Mouse (Mus musculus) intestine, embryonic 16.5 days (tissue): ENCODE measurements at regions not wholly inside any gene's neighbourhood (a gene's known extent, or its start where the extent isn't known, plus 50 kb on each side); places are given as distances from the start of the nearest gene placed in this dataset.

Experiments used
- ATAC-seq: fragments of 200-750 bp; cut with Nextera tagmentation; 2 replicates; pipeline ENCODE4 v1.8.0; 2017; ENCODE audit warnings: moderate TSS enrichment, moderate library complexity
- H3K27ac ChIP-seq: fragments of 300-500 bp; sonication (generic); 2 replicates; pipeline ENCODE4 v1.5.1; 2014; ENCODE audit warnings: mild to moderate bottlenecking, low read length
- H3K27me3 ChIP-seq: fragments of 300-500 bp; sonication (generic); replicated peaks from 2 replicates; pipeline ENCODE4 v1.6.1; 2014; ENCODE audit warnings: low read length, control low read depth, mixed read lengths; ENCODE audit not compliant: control insufficient read depth, insufficient read depth
- H3K36me3 ChIP-seq: fragments of 300-500 bp; sonication (generic); 2 replicates; pipeline ENCODE4 v1.6.1; 2014; ENCODE audit warnings: low read length, control low read depth; ENCODE audit not compliant: control insufficient read depth, insufficient read depth
- H3K4me1 ChIP-seq: fragments of 300-500 bp; sonication (generic); 2 replicates; pipeline ENCODE4 v1.6.1; 2014; ENCODE audit warnings: low read length, control low read depth, mixed read lengths; ENCODE audit not compliant: control insufficient read depth, insufficient read depth
- H3K4me2 ChIP-seq: fragments of 300-500 bp; sonication (generic); 2 replicates; pipeline ENCODE4 v1.6.1; 2014; ENCODE audit warnings: low read depth, low read length, control low read depth
- H3K4me3 ChIP-seq: fragments of 300-500 bp; sonication (generic); 2 replicates; pipeline ENCODE4 v1.5.1; 2014; ENCODE audit warnings: mild to moderate bottlenecking, low read length
- H3K9ac ChIP-seq: fragments of 300-500 bp; sonication (generic); 2 replicates; pipeline ENCODE4 v1.6.1; 2014; ENCODE audit warnings: low read depth, low read length
- H3K9me3 ChIP-seq: fragments of 300-500 bp; sonication (generic); 2 replicates; pipeline ENCODE4 v1.6.1; 2016; ENCODE audit warnings: low read length, control low read depth; ENCODE audit not compliant: control insufficient read depth
- WGBS: fragments of 180-500 bp; shearing (Covaris S2); extraction: QIAGEN DNeasy Blood & Tissue Kit; methylation state at CpG from one replicate; pipeline ENCODE4 v1.1.7; 2014; 5-methylcytosine and 5-hydroxymethylcytosine counted together

GRCm38 (mm10) chr9:113524307-113524706, 183.8 kb downstream of the Pdcd6ip start:
- ATAC-seq = no peak
- H3K9ac ChIP-seq = no peak overlapping the region
- H3K4me3 ChIP-seq = no peak overlapping the region
- H3K36me3 ChIP-seq = no peaks in the 10 kb centered on the region
- no peaks in the 10 kb centered on the region for H3K9me3 ChIP-seq
- H3K27me3 ChIP-seq = no peaks in the 10 kb centered on the region
- no peak overlapping the region for H3K27ac ChIP-seq
- no peak overlapping the region for H3K4me2 ChIP-seq
- H3K4me1 ChIP-seq = no peaks in the 10 kb centered on the region
- WGBS = 69% methylated on average over 3 of the region's 3 CpGs

GRCm38 (mm10) chr9:113523173-113523572, 184.9 kb downstream of the Pdcd6ip start:
- no peak overlapping the region for H3K27ac ChIP-seq
- no peaks in the 10 kb centered on the region for H3K27me3 ChIP-seq
- H3K9me3 ChIP-seq = no peaks in the 10 kb centered on the region
- H3K9ac ChIP-seq = no peak overlapping the region
- no peak overlapping the region for H3K4me2 ChIP-seq
- H3K4me1 ChIP-seq = no peaks in the 10 kb centered on the region
- H3K4me3 ChIP-seq = no peak overlapping the region
- WGBS = 83% methylated on average over 2 of the region's 2 CpGs
- H3K36me3 ChIP-seq = no peaks in the 10 kb centered on the region
- ATAC-seq = no peak

GRCm38 (mm10) chr9:113519727-113520126, 188.3 kb downstream of the Pdcd6ip start:
- Histone ChIP-seq H3K4me3 (no peak overlapping the region), H3K27ac (no peak overlapping the region), H3K4me2 (no peak overlapping the region), H3K4me1 (no peaks in the 10 kb centered on the region), H3K9ac (no peak overlapping the region), H3K9me3 (no peaks in the 10 kb centered on the region), H3K36me3 (no peaks in the 10 kb centered on the region), H3K27me3 (no peaks in the 10 kb centered on the region)
- no peak for ATAC-seq
- 76% methylated on average over 10 of the region's 10 CpGs for WGBS

GRCm38 (mm10) chr9:113518482-113518881, 189.6 kb downstream of the Pdcd6ip start:
- Histone ChIP-seq H3K4me2 (no peak overlapping the region), H3K36me3 (no peaks in the 10 kb centered on the region), H3K9me3 (no peaks in the 10 kb centered on the region), H3K4me1 (no peaks in the 10 kb centered on the region), H3K9ac (no peak overlapping the region), H3K27me3 (no peaks in the 10 kb centered on the region), H3K27ac (no peak overlapping the region), H3K4me3 (no peak overlapping the region)
- ATAC-seq = no peak
- WGBS = 50% methylated on average over 3 of the region's 3 CpGs

- H3K4me1 ChIP-seq = no peaks in the 10 kb centered on the region
- no peaks in the 10 kb centered on the region for H3K36me3 ChIP-seq
- H3K27ac ChIP-seq = no peak overlapping the region
- no peak overlapping the region for H3K4me3 ChIP-seq
- no peak overlapping the region for H3K4me2 ChIP-seq
- 89% methylated on average over 6 of the region's 6 CpGs for WGBS
- no peak for ATAC-seq
- H3K9me3 ChIP-seq = no peaks in the 10 kb centered on the region
- H3K27me3 ChIP-seq = no peaks in the 10 kb centered on the region
- no peak overlapping the region for H3K9ac ChIP-seq
Observed at GRCm38 (mm10) chr9:113517756-113518155, 190.3 kb downstream of the Pdcd6ip start.

- Histone ChIP-seq H3K4me3 (no peak overlapping the region), H3K27me3 (no peaks in the 10 kb centered on the region), H3K36me3 (no peaks in the 10 kb centered on the region), H3K4me2 (no peak overlapping the region), H3K9me3 (no peaks in the 10 kb centered on the region), H3K27ac (no peak overlapping the region), H3K9ac (no peak overlapping the region), H3K4me1 (no peaks in the 10 kb centered on the region)
- ATAC-seq = no peak
- WGBS = 75% methylated on average over 6 of the region's 6 CpGs
Observed at GRCm38 (mm10) chr9:113515703-113516020, 192.4 kb downstream of the Pdcd6ip start.

GRCm38 (mm10) chr9:113514846-113515702, 193.0 kb downstream of the Pdcd6ip start:
- Histone ChIP-seq H3K27ac (no peak overlapping the region), H3K4me2 (no peak overlapping the region), H3K4me3 (no peak overlapping the region), H3K27me3 (no peaks in the 10 kb centered on the region), H3K9me3 (no peaks in the 10 kb centered on the region), H3K9ac (no peak overlapping the region), H3K4me1 (no peaks in the 10 kb centered on the region), H3K36me3 (no peaks in the 10 kb centered on the region)
- ATAC-seq = no peak
- WGBS = 69% methylated on average over 23 of the region's 23 CpGs

GRCm38 (mm10) chr9:113511302-113511701, 196.8 kb downstream of the Pdcd6ip start:
- 83% methylated on average over 5 of the region's 5 CpGs for WGBS
- Histone ChIP-seq H3K9me3 (no peaks in the 10 kb centered on the region), H3K9ac (no peak overlapping the region), H3K4me3 (no peak overlapping the region), H3K36me3 (no peaks in the 10 kb centered on the region), H3K4me2 (no peak overlapping the region), H3K27me3 (no peaks in the 10 kb centered on the region), H3K27ac (no peak overlapping the region), H3K4me1 (no peaks in the 10 kb centered on the region)
- no peak for ATAC-seq

GRCm38 (mm10) chr9:113509368-113509767, 198.7 kb downstream of the Pdcd6ip start:
- Histone ChIP-seq H3K9ac (no peak overlapping the region), H3K36me3 (no peaks in the 10 kb centered on the region), H3K27me3 (no peaks in the 10 kb centered on the region), H3K4me3 (no peak overlapping the region), H3K9me3 (no peaks in the 10 kb centered on the region), H3K27ac (no peak overlapping the region), H3K4me2 (no peak overlapping the region), H3K4me1 (no peaks in the 10 kb centered on the region)
- ATAC-seq = no peak
- WGBS = 88% methylated on average over 7 of the region's 7 CpGs

- Histone ChIP-seq H3K4me1 (no peaks in the 10 kb centered on the region), H3K9me3 (no peaks in the 10 kb centered on the region), H3K4me2 (no peak overlapping the region), H3K9ac (no peak overlapping the region), H3K27me3 (no peaks in the 10 kb centered on the region), H3K4me3 (no peak overlapping the region), H3K27ac (no peak overlapping the region), H3K36me3 (no peaks in the 10 kb centered on the region)
- ATAC-seq = no peak
- 82% methylated on average over 3 of the region's 3 CpGs for WGBS
Observed at GRCm38 (mm10) chr9:113508821-113509220, 199.2 kb downstream of the Pdcd6ip start.
